Mouse (Mus musculus) lung, postnatal 0 days (tissue): Measurements from ENCODE around the gene Taf9. TPM values are rescaled to one million over a fixed set of nuclear protein-coding genes. Genes with fewer than 3 reads are reported as not detected.

Experiments
- ATAC-seq: fragments of 200-750 bp; cut with Nextera tagmentation; 2 replicates; pipeline ENCODE4 v1.8.0; 2017; ENCODE audit warnings: moderate library complexity
- DNase-seq: peaks from one replicate; pipeline ENCODE4 v3.0.0-alpha.2; 2016; ENCODE audit warnings: low spot score
- H3K27ac ChIP-seq: fragments of 300-500 bp; sonication (generic); 2 replicates; pipeline ENCODE4 v1.5.1; 2014; ENCODE audit warnings: antibody characterized with exemption, mild to moderate bottlenecking, low read length, mixed read lengths
- H3K27me3 ChIP-seq: fragments of 300-500 bp; sonication (generic); replicated peaks from 2 replicates; pipeline ENCODE4 v1.6.1; 2014; ENCODE audit warnings: low read length, mixed read lengths; ENCODE audit not compliant: insufficient read depth
- H3K36me3 ChIP-seq: fragments of 300-500 bp; sonication (generic); 2 replicates; pipeline ENCODE4 v1.6.1; 2014; ENCODE audit warnings: low read length, mixed read lengths; ENCODE audit not compliant: insufficient read depth
- H3K4me1 ChIP-seq: fragments of 300-500 bp; sonication (generic); 2 replicates; pipeline ENCODE4 v1.6.1; 2014; ENCODE audit warnings: antibody characterized with exemption, low read depth, low read length, mixed read lengths; ENCODE audit not compliant: insufficient read depth
- H3K4me2 ChIP-seq: fragments of 300-500 bp; sonication (generic); replicated peaks from 2 replicates; pipeline ENCODE4 v1.6.1; 2014; ENCODE audit warnings: low read depth, mild to moderate bottlenecking, low read length, moderate library complexity, mixed read lengths
- H3K4me3 ChIP-seq: fragments of 300-500 bp; sonication (generic); 2 replicates; pipeline ENCODE4 v1.5.1; 2014; ENCODE audit warnings: low read depth, low read length
- H3K9ac ChIP-seq: fragments of 300-500 bp; sonication (generic); replicated peaks from 2 replicates; pipeline ENCODE4 v1.6.1; 2014; ENCODE audit warnings: low read depth, mild to moderate bottlenecking
- H3K9me3 ChIP-seq: fragments of 300-500 bp; sonication (generic); 2 replicates; pipeline ENCODE4 v1.6.1; 2016; ENCODE audit warnings: low read length, mixed read lengths
- CTCF ChIP-seq: IDR thresholded peaks from 2 replicates; pipeline ENCODE4 v1.5.1; 2016; ENCODE audit warnings: antibody characterized with exemption, mild to moderate bottlenecking
- EP300 ChIP-seq: IDR thresholded peaks from 2 replicates; pipeline ENCODE4 v1.6.1; 2016; ENCODE audit warnings: antibody characterized with exemption, mild to moderate bottlenecking, control low read depth
- WGBS: fragments of 180-500 bp; shearing (Covaris S2); extraction: QIAGEN DNeasy Blood & Tissue Kit; methylation state at CpG from one replicate; pipeline ENCODE4 v1.1.7; 2014; 5-methylcytosine and 5-hydroxymethylcytosine counted together
- polyA plus RNA-seq: library from polyadenylated mRNA; unstranded; fragments of >200 nt; fragmentation: Nextera tagmentation; extraction: Ambion mirVana; gene quantifications from 2 replicates; pipeline ENCODE4 v1.2.1, GENCODE M21; 2015

Gene Taf9
- polyA plus RNA-seq, 1 experiment from 2014 or later = 15.5 TPM

GRCm38 (mm10) chr13:100611266-100611665 is 40.1 kb upstream of the Taf9 start:
- H3K36me3 ChIP-seq = no peaks in the 10 kb centered on the region
- TF ChIP-seq EP300 (no peak), CTCF (no peak)
- WGBS = 90% methylated on average over 13 of the region's 13 CpGs
- DNase-seq = no peak
- ATAC-seq = no peak
- H3K4me3 ChIP-seq = no peak overlapping the region
- H3K4me2 ChIP-seq = no peak overlapping the region
- no peak overlapping the region for H3K9ac ChIP-seq
- H3K27ac ChIP-seq = no peak overlapping the region
- no peaks in the 10 kb centered on the region for H3K4me1 ChIP-seq
- H3K9me3 ChIP-seq = no peaks in the 10 kb centered on the region
- H3K27me3 ChIP-seq = no peaks in the 10 kb centered on the region

- Histone ChIP-seq H3K27me3 (no peaks in the 10 kb centered on the region), H3K4me1 (no peaks in the 10 kb centered on the region), H3K36me3 (no peaks in the 10 kb centered on the region), H3K9me3 (no peaks in the 10 kb centered on the region), H3K27ac (no peak overlapping the region), H3K4me2 (no peak overlapping the region), H3K9ac (no peak overlapping the region), H3K4me3 (no peak overlapping the region)
- ATAC-seq = no peak
- no peak for DNase-seq
- 93% methylated on average over 10 of the region's 10 CpGs for WGBS
- TF ChIP-seq EP300 (no peak), CTCF (no peak)
Measured at GRCm38 (mm10) chr13:100612251-100612650, 39.1 kb upstream of the Taf9 start.

- Histone ChIP-seq H3K36me3 (no peaks in the 10 kb centered on the region), H3K27ac (no peak overlapping the region), H3K4me2 (no peak overlapping the region), H3K4me1 (no peaks in the 10 kb centered on the region), H3K9ac (no peak overlapping the region), H3K4me3 (no peak overlapping the region), H3K27me3 (no peaks in the 10 kb centered on the region), H3K9me3 (no peaks in the 10 kb centered on the region)
- DNase-seq (no peak), ATAC-seq (no peak)
- 61% methylated on average over 2 of the region's 2 CpGs for WGBS
- TF ChIP-seq CTCF = peak; percentile 32
- no peak for TF ChIP-seq EP300
Measured at GRCm38 (mm10) chr13:100612903-100613302, 38.5 kb upstream of the Taf9 start.

- ATAC-seq = peak; percentile 96
- peak; percentile 15; the same call in 1 of the 2 replicates for TF ChIP-seq CTCF
- TF ChIP-seq EP300 = no peak
- peak within 1 kb of the TSS; percentile 66 for H3K4me3 ChIP-seq
- H3K27me3 ChIP-seq = no peaks in the 10 kb centered on the region
- whole genome bisulfite sequencing = 7% methylated on average over 46 of the region's 77 CpGs
- H3K9ac ChIP-seq = peak within 1 kb of the TSS; percentile 44
- no peaks in the 10 kb centered on the region for H3K9me3 ChIP-seq
- peak; percentile 82 for DNase-seq
- peak within 1 kb of the TSS; percentile 84 for H3K27ac ChIP-seq
- no peaks in the 10 kb centered on the region for H3K4me1 ChIP-seq
- H3K4me2 ChIP-seq = peak within 1 kb of the TSS; percentile 78
- H3K36me3 ChIP-seq = peaks cover 5% of the 10 kb centered on the region; the same call in 1 of the 2 replicates
Measured at GRCm38 (mm10) chr13:100616181-100617087, 34.9 kb upstream of the Taf9 start, which contains the start of gene Marveld2. Gene Marveld2, minus strand, starts transcription at chr13:100616971.

- no peak overlapping the region for H3K4me2 ChIP-seq
- 0 out of 2 replicates have a peak overlapping the region, but pooled peaks have one; percentile 16 for H3K27ac ChIP-seq
- no peak overlapping the region for H3K4me3 ChIP-seq
- TF ChIP-seq EP300 (no peak), CTCF (no peak)
- DNase-seq (no peak), ATAC-seq (no peak)
- H3K9ac ChIP-seq = no peak overlapping the region
- no peaks in the 10 kb centered on the region for H3K9me3 ChIP-seq
- 83% methylated on average over 13 of the region's 13 CpGs for WGBS
- no peaks in the 10 kb centered on the region for H3K4me1 ChIP-seq
- no peaks in the 10 kb centered on the region for H3K27me3 ChIP-seq
- peaks cover 5% of the 10 kb centered on the region; the same call in 1 of the 2 replicates for H3K36me3 ChIP-seq
Measured at GRCm38 (mm10) chr13:100617583-100617982, 33.8 kb upstream of the Taf9 start.

- TF ChIP-seq EP300 (no peak), CTCF (no peak)
- DNase-seq (no peak), ATAC-seq (no peak)
- H3K9ac ChIP-seq = no peak overlapping the region
- H3K4me2 ChIP-seq = no peak overlapping the region
- no peaks in the 10 kb centered on the region for H3K4me1 ChIP-seq
- WGBS = 71% methylated on average over 4 of the region's 4 CpGs
- no peaks in the 10 kb centered on the region for H3K9me3 ChIP-seq
- H3K27me3 ChIP-seq = no peaks in the 10 kb centered on the region
- no peak overlapping the region for H3K27ac ChIP-seq
- peaks cover 14% of the 10 kb centered on the region for H3K36me3 ChIP-seq
- no peak overlapping the region for H3K4me3 ChIP-seq
Measured at GRCm38 (mm10) chr13:100622241-100622640, 29.1 kb upstream of the Taf9 start.
